Comparison of ENCODE assay signal across 8 mouse cellular contexts in the genomic region with DNA sequence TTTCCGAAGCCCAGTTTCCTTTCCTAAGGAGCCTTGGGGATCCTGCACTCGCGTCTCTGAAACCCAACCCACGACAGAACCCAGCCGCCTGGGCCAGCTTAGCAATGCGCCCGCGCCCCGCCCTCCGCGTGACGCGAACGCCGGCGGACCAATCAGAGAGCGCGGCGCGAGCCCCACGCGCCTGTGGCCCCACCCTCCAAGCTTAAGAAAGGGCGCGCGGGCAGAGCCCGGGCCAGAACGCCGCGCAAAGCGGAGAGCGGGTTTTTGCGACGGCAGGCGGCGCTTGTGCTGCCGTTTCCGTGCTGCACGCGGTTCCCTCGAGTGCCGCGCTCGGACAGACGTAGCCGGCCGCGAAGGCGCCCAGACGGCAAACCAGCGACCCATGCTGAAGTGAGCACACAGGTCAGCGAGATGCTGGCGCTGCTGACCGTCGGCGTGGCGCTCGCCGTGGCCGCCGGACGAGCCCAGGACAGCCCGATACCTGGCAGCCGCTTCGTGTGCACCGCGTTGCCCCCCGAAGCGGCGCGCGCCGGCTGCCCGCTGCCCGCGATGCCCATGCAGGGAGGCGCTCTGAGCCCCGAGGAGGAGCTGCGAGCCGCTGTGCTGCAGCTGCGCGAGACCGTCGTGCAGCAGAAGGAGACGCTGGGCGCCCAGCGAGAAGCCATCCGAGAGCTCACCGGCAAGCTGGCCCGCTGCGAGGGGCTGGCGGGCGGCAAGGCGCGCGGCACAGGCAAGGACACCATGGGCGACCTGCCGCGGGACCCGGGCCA. TPM values are rescaled to one million over a fixed set of nuclear protein-coding genes. Genes with fewer than 3 reads are reported as not detected.
DNase-seq lines count a peak whose midpoint lies in the region; ATAC-seq and TF ChIP-seq lines count a peak whose summit lies in the region.

A gene (plus strand): TSS at position 250 of the 770 bp plus-strand sequence.

- DNase-seq in ES-CJ7 (ENCODE audit: low read depth, low spot score) = peak; percentile 93
- DNase-seq in cerebellum, adult 9-11 months = peak; percentile 28
- DNase-seq in frontal cortex, postnatal 10 days (ENCODE audit: low spot score in 2 of 2) = peak; percentile 77 to 83
- DNase-seq in heart, postnatal 4 days = peak; percentile 77
- peak; percentile 78 to 81 for DNase-seq in layer of hippocampus, adult 2 months (ENCODE audit: low spot score in 2 of 2)
- DNase-seq in ovary, adult 18-20 months (ENCODE audit: low spot score) = peak; percentile 48
- peak; percentile 43 for DNase-seq in urinary bladder, postnatal 10 days (ENCODE audit: low spot score)

- WGBS in liver, embryonic 16.5 days (ENCODE audit: insufficient replicate concordance) = 5% methylated on average over 92 of the region's 99 CpGs

- no peak within 1 kb of the TSS for H3K9ac ChIP-seq in liver, embryonic 16.5 days (ENCODE audit: low read depth, low read length)

- no peaks in the 10 kb centered on the region for H3K4me1 ChIP-seq in liver, embryonic 16.5 days (ENCODE audit: control insufficient read depth, low read depth, low read length)

- no peaks in the 10 kb centered on the region for H3K36me3 ChIP-seq in liver, embryonic 16.5 days (ENCODE audit: control insufficient read depth, insufficient read depth)

- peak within 1 kb of the TSS; percentile 47 for H3K4me2 ChIP-seq in liver, embryonic 16.5 days (ENCODE audit: low read depth, low read length)

- peaks cover 44% of the 10 kb centered on the region for H3K27me3 ChIP-seq in liver, embryonic 16.5 days (ENCODE audit: control insufficient read depth, insufficient read depth, low read depth, low read length)

- H3K9me3 ChIP-seq in liver, embryonic 16.5 days (replicated peaks; ENCODE audit: control insufficient read depth, low read length) = no peaks in the 10 kb centered on the region

- peak within 1 kb of the TSS; percentile 53 for H3K4me3 ChIP-seq in layer of hippocampus, adult 2 months
- peak within 1 kb of the TSS; percentile 8; the same call in 1 of the 2 replicates for H3K4me3 ChIP-seq in liver, embryonic 16.5 days (ENCODE audit: low read depth, low read length)

- H3K27ac ChIP-seq in layer of hippocampus, adult 2 months = peak within 1 kb of the TSS; percentile 15; the same call in 1 of the 2 replicates
- no peak within 1 kb of the TSS for H3K27ac ChIP-seq in liver, embryonic 16.5 days (ENCODE audit: low read length)

- peak; percentile 59 for TF ChIP-seq CTCF in layer of hippocampus, adult 2 months (conservative IDR thresholded peaks at IDR 0.05)

- ATAC-seq in liver, embryonic 16.5 days (ENCODE audit: low read depth) = peak; percentile 66

RNA-seq across cellular contexts. Expression of the gene that starts here (rescaled TPM):
- total RNA-seq in heart, postnatal 4 days (2021) = under 1 TPM in 1 of 2 experiments, not detected in 1; 0.23 TPM
- 10 to 100 TPM; 40.0 to 42.0 TPM for total RNA-seq in layer of hippocampus, adult 2 months (2021)
- polyA plus RNA-seq in liver, embryonic 16.5 days (2015; fragmentation: Nextera tagmentation; extraction: Ambion mirVana) = 0.04 TPM in 1 of 2 replicates, not detected in the other

Comparison
In these comparisons a context has a peak if more than half of its experiments do, and no peak if none do; other contexts are left out.
1. RNA of the gene that starts here (total RNA-seq): 40.0 to 42.0 TPM in layer of hippocampus, adult 2 months; 0.23 TPM in heart, postnatal 4 days; every median in the first group is over 10 times any median in the second.
2. Peak in DNase-seq in heart, postnatal 4 days; RNA of the gene not detected or under 1 TPM.
3. Peak in ATAC-seq, H3K4me3 ChIP-seq and H3K4me2 ChIP-seq in liver, embryonic 16.5 days; RNA of the gene not detected or under 1 TPM.
4. DNase-seq: peak in every context shown above with its lines; median percentile 93 in ES-CJ7; 80 in frontal cortex, postnatal 10 days; 80 in layer of hippocampus, adult 2 months; 77 in heart, postnatal 4 days; 48 in ovary, adult 18-20 months; 43 in urinary bladder, postnatal 10 days; 28 in cerebellum, adult 9-11 months.